Mouse (Mus musculus) thymus, adult 2 months (tissue): Measurements from ENCODE around the gene Hsp90aa1.

ENCODE experiments used
- CTCF ChIP-seq: fragments of 200-500 bp; IDR thresholded peaks from 2 replicates; pipeline ENCODE4 v1.5.1; 2012; ENCODE audit warnings: mild to moderate bottlenecking, control low read depth, low read length, moderate library complexity, borderline replicate concordance; ENCODE audit not compliant: control insufficient read depth, poor library complexity, insufficient read depth; ENCODE audit errors: extremely low read depth
- POLR2A ChIP-seq: fragments of 200-500 bp; IDR thresholded peaks from 2 replicates; pipeline ENCODE4 v1.6.1; 2012; ENCODE audit warnings: mild to moderate bottlenecking, low read length, control low read depth, moderate library complexity; ENCODE audit not compliant: control insufficient read depth, poor library complexity, insufficient read depth; ENCODE audit errors: extremely low read depth

DNA sequence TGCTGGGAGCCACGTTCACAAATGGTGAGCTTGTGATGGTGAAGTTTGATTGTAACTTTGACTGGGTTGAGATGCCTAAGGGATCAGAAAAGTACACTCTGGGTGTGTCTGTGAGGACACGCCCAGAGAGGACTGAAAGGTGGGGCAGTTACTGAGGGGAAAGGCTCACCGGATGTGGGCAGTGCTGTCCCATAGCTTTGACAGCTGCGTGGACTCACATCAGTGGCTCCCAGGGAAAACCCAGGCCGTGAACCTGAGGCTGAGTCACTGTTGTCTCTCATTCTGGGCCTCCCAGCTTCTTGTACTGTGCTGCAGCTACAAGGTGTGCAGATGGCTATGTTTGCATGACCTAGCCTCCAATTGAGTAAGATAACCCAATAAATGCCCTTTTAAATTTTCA is 23.0 kb upstream of the Hsp90aa1 start:
- TF ChIP-seq CTCF (no peak), POLR2A (no peak)
